Mouse (Mus musculus) gastrocnemius, postnatal 14 days (tissue): ENCODE measurements around the gene Txndc12. TPM values are rescaled to one million over a fixed set of nuclear protein-coding genes. Genes with fewer than 3 reads are reported as not detected.

Experiments
- DNase-seq: peaks from one replicate; pipeline ENCODE4 v3.0.0; 2021; ENCODE audit warnings: mixed read lengths
- intact Hi-C: fragments of 180-260 bp; cut with DNase I; formaldehyde crosslinking; loops from one replicate; pipeline ENCODE4 v1.15.1; 2025; ENCODE audit warnings: low total_unique reads
- total RNA-seq, 2 experiments: library from RNA; stranded (reverse); gene quantifications; 2 replicates each; pipeline ENCODE4 v1.2.3; 2021

Gene Txndc12
- total RNA-seq, 2 experiments from 2014 or later = 16.9 to 19.2 TPM

DNA sequence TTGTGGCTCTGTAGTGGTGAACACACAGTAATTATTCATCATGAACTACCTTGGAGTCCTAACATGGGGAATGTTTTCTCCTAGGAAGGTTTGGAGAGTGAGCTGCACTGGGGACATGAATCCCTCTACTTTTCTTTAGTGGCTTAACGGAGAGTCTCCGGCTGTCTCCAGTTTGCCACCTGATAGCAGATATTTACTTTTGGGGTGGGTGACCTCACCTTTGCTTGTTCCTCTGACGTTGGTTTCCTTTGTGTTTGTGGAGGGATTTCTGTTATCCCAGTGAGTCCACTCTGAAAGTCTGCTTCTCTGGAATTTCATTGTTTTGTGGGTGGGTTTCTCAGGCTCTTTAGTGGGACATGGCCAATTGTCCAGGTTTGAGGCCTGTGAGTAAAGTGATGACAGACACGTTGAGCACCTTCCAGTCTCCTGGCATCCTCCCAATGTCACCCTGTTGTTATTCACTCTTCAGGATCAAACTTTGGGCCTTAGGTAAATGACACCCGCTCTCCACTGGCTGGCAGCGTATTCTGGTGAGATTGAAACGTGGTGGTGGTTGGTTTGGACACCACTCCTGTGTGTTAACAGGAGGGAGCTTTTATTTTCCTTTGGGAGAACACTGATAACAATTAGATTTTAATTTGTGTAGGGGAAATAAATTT lies 7.6 kb downstream of the Txndc12 start:
- intact Hi-C loops = no loop called here

DNA sequence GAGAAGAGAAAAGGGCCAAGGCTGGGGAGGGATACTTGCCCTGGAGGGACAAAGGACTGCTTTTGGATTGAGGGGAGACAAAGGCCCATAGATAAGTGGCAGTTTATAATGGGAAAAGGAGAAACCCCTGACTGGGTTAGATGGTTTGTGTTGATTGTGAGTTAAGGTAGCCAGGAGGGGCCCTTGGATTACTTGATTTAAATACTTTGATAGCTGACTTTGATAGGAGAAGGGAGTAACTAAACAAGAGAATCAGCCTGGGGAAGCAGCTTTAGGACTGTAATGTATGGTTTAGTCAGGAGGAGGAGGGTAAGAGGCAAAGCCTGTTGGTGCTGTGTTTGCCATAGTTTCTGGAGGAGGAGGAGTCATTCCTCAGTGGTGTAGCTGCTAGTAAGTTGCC lies 8.9 kb downstream of the Txndc12 start:
- no peak for DNase-seq
- intact Hi-C loops = no loop called here

More for the DNA sequence above, 7.6 kb downstream of the Txndc12 start:
- no peak for DNase-seq

DNA sequence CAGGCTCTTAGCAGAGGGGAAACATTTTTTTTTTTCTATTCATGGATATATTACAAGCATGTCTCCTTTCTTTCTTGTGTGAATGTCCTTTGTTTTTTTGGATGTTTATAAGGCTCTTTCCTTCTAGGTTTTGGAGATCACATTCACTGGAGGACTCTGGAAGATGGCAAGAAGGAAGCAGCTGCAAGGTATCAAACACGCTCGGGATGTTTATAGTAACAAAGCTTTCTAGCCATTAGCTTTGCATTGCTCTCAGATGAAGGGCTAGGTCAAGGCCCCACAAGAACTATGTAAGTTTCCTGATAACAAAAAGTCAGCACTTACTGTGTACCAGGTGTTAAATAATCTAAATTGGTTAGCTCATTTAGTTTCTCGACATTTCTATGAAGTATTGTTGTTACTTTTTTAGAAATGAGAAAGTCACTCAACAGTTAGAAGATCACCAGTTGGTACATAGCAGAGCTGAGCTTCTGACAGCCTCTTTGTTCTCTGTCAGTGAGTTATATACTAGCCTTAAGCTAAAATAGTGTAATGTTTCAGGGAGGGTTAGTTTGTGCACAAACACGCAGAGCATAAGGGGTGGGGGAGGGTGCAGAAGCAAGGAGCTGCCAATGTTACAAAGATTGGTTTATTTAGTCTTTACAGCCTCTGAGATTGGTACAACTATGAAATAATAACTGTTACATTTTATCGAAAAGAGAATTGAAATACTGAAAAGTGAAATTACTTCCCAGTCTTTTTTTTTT lies 11.6 kb downstream of the Txndc12 start:
- DNase-seq = no peak
- intact Hi-C loops = no loop called here

DNA sequence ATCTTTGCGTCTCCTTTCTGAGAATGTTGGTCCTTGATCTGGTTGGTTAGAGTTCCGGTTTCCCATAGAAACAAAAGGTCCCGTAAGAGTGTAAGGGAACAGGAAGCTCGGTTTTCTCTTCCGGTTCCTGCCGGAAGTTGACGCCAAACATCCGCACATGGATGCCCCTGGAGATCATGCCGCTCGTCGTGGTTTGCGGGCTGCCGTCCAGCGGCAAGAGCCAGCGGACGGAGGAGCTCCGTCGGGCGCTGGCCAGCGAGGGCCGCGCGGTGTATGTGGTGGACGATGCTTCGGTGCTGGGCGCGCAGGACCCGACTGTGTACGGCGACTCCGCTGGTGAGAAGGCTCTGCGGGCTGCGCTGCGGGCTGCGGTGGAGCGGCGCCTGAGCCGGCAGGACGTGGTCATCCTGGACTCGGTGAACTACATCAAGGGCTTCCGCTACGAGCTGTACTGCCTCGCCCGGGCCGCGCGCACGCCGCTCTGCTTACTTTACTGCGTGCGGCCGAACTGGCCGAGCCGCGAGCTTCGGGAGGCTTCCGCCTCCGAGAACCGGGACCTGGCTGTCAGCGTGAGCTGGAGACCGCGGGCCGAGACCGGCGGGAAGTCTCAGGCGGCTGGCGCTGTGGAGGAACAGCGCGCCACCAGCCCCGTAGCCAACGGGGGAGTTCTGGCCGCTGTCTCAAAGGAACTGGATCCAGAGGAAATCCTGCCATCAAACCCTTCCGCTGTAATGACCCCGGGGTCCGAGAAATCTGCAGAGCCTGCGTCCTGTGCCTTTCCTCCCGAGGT lies 13.5 kb downstream of the Txndc12 start, which contains the start of gene Kti12:
TSS of gene Kti12 (plus strand) at position 71 of the 790 bp plus-strand sequence.
- peak; percentile 84 for DNase-seq
- intact Hi-C loops = no loop called here

DNA sequence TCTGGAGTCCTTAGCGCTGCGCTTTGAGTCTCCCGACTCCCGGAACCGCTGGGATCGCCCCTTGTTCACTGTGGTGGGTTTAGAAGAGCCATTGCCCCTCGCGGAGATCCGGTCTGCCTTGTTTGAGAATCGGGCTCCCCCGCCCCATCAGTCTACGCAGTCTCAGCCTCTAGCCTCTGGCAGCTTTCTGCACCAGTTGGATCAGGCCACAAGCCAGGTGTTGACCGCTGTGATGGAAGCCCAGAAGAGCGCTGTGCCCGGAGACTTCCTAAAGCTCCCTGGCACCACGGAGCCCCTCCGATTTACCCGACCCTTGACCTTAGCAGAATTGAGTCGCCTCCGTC lies 14.1 kb downstream of the Txndc12 start, which contains the start of gene A730015C16Rik:
TSS of gene A730015C16Rik (minus strand) at position 115 of the 344 bp plus-strand sequence.
- intact Hi-C loops = no loop called here
- DNase-seq = peak; percentile 39

DNA sequence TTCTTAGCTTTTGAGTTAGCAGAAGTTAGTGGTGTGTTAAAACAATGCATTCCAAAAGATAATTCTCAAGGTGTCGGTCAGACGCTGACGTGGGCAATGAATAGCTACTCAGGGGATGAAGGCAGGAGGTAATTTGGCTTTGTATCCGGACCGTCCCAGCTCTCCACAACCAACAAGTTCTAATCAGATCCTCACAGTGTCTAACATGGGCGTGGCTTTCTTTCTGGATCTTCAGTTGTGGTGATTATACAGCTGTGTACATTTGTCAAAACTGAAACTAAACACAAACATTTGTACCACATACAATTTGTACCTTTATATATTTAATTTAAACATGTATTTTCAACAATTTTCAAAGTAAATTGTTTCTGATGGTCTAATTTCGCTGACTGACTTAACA lies 32.4 kb downstream of the Txndc12 start:
- intact Hi-C loops = no loop called here
- no peak for DNase-seq

DNA sequence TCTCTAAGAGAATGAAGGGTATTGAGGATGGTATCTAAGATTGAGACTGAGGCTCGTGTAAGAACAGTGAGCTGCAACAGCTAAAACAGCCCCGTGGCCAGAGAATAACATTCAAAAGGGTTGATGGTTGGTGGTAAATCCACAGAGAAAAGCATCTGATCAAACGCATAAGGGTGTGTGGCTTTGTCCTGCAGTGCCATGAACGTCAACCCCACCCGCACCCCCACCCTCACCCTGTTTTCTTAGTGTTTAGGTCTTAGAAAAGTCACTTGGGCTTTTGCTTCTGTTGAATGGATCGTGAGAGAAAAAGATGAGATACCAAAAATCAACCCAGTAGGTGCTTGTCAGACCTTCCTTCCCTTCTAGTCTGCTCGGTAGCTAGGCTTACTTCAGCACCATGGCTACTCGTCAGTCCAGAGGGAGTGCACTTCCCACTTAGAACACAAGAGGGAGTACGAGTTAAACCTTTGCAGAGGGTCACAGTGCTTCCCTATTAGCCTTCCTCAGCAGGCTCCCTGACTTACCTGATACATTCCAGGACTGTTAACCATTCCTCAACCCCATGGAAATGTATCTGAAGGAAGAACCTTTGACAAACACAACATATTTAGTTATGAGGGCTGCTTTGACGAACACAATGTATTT lies 35.5 kb downstream of the Txndc12 start:
- intact Hi-C loops = loop anchor here (5.0 to 10.0 kb wide), 2 partner anchors 107 to 295 kb away; no protein-coding TSS in a partner anchor
- DNase-seq = peak; percentile 61

DNA sequence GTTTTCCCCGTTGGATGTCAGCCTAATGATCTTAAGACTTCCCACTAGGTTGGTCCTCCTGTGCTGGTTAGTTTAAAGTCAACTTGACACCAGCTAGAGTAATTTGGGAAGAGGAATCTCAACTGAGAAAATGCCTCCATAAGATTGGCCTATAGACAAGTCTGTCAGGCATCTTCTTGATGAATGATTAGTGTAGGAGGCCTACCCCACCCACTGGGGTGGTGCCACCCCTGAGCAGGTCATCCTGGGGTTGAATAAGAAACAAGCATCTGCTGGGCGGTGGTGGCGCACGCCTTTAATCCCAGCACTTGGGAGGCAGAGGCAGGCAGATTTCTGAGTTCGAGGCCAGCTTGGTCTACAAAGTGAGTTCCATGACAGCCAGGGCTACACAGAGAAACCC lies 39.3 kb downstream of the Txndc12 start:
- DNase-seq = no peak
- intact Hi-C loops = loop anchor here (5.0 to 10.0 kb wide), 2 partner anchors 104 to 291 kb away; no protein-coding TSS in a partner anchor

DNA sequence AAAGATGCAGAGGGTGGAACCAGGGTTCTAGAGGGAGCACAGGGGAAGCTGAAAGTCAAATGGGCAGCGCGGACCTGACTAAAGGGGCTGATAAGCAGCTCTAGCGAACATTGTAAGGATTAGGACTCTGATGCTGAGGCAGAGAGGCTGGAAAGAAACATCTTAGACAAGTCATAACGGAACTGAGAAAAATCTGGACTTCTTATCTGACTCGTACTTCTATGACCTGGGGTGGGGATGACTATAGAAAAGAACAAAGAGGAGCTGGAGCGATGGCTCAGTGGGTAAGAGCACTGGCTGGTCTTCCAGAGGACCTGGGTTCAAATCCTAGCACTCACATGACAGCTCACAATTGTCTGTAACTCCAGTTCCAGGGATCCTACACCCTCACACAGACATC lies 43.5 kb downstream of the Txndc12 start:
- DNase-seq = no peak
- intact Hi-C loops = loop anchor here (10.0 kb wide), 1 partner anchor 287 kb away; no protein-coding TSS in a partner anchor

DNA sequence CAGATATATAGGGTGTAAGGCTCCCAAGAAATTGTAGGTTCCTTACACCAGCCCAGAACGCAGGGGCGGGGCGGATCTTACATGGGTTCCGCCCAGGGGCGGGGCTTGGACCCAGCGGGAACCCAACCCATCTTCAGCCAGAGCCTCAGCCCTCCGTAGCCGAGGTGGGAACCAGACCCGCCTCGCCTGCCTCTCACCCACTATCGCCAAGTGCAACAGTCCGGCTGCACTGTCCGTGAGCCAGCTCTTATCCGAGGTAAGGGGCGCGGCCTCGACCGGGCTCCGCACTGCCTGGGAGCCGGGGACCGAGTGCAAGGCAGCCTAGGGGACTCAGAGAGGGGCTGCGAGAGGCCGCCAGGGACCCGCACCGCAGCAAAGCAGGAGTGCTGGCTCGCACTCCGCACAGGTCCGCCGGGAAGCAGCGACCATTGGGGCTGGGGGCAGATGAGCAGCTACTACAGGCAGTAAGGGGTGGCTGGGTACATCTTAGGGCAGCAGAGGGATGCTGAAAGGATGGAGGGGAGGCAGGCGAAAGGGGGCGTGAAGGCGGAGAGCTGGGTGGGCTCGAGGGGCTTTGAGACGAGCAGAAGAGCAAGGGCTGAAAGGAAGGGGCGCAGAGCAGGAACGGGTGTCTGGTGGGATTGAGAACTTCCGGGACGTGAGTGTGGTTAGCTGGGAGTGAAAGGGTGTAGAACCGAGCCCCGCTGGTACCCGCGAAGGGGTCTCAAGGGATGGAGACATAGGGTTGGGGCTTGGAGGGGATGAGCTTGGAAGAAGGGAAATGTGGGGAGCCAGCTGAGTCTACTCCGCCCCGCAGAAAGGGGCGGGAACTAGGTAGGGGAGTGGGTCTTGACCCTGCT lies 44.8 kb downstream of the Txndc12 start, which contains the start of gene Rab3b:
TSS of gene Rab3b (plus strand) at position 101 of the 860 bp plus-strand sequence.
- peak; percentile 28 for DNase-seq
- intact Hi-C loops = loop anchor here (10.0 kb wide), 1 partner anchor 286 kb away; no protein-coding TSS in a partner anchor

DNA sequence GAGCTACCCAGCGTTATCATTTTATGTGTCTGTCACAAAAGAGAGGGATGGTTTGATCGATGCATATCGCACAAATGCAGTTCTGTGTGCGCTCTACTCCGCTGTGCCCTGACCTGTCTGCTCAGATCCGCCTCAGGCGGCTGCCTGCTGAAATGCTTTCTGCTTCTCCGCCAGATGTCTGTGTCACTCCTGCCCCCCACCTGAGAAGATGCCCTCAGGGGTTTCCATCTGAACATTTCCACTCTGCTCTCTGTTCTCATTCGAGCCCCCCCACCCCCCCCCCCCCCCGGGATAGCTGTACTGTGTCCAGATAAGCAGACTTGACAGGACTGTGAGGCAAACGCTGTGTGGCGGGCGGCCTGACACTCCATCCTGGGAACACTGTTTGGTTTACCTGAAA lies 49.4 kb downstream of the Txndc12 start:
- no peak for DNase-seq
- intact Hi-C loops = no loop called here

DNA sequence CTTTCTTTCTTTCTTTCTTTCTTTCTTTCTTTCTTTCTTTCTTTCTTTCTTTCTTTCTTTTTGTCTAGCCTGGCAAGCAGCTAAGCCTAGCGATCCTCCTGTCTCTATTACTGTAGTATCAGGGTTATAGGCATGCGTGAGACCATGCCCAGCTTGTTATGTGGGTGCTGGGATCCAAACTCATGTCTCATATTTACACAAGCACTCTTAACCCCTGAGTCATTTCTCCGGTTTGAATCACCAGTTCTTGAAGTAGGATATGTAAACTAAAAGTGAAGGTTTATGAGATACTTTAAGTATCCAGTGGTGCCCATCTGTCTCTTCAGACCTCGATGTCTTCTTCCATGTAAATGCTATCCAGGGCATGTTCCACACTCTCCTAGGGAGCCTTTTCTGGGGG lies 53.1 kb downstream of the Txndc12 start:
- DNase-seq = no peak
- intact Hi-C loops = no loop called here

DNA sequence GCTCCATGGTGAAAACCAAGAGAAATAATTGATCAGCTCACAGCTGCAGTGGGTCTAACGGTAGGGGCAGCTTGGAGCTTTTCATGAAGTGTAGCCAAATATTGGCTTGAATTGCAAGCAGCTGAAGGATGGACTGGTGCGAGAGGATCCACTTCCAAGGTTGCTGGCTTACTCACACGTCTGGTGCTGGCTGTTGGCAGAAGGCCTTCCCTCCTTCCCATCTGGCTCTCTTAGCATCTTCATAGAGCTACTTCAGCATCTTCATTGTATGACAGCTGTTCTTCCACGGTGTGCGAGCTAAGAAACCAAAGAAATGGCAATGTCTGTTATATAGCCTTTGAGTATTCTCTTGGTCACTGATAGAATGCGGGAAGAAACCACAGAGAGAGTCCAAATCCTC lies 56.5 kb downstream of the Txndc12 start:
- intact Hi-C loops = no loop called here
- no peak for DNase-seq

DNA sequence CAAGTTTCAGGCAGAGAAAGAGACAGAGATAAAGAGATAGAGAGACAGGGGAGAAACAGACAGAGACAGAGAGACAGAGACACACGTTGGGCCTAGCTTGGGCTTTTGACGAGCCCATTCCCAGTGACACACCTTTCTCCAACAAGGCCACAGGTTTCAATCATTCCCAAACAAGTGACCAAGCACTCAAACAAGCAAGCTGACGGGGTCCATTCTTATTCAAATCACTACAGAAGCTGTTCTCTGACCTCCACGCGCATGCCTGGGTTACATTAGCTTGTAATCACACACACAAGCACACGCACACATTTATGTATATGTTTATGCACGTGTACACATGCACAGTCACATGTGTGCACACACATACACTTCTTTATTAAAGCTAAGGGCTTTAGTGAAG lies 66.0 kb downstream of the Txndc12 start:
- DNase-seq = no peak
- intact Hi-C loops = no loop called here

DNA sequence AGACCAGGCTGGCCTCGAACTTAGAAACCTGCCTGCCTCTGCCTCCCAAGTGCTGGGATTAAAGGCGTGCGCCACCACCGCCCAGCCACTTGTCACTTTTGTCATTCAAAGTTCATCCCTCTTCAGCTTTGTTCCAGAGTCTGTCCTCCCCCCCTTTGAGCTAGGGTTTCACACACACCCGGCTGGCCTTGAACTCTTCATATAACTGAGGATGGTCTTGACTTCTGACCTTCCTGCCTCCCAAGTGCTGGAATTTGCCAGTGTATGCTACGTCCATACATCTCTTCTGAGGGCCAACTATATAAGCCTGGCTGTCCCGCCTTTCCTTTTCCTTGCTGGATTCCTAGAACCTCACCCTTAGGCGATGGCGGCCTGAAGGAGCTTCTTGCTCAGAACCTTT lies 68.5 kb downstream of the Txndc12 start:
- no peak for DNase-seq
- intact Hi-C loops = no loop called here

DNA sequence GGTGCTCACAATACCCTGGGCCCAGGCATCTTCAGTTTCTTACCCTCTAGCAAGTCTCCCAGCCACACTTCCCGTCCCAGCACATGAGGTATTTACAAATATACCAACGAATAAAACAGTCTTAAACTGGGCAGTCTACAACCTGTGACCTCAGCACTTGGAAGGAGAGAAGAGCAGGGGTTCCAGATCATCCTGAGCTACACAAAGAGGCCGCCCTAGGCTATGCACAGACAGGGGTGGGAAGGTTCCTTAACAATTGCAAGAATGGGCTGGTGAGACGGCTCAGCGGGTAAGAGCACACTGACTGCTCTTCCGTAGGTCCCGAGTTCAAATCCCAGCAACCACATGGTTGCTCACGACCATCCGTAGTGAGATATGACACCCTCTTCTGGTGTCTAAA lies 68.9 kb downstream of the Txndc12 start:
- intact Hi-C loops = no loop called here

DNA sequence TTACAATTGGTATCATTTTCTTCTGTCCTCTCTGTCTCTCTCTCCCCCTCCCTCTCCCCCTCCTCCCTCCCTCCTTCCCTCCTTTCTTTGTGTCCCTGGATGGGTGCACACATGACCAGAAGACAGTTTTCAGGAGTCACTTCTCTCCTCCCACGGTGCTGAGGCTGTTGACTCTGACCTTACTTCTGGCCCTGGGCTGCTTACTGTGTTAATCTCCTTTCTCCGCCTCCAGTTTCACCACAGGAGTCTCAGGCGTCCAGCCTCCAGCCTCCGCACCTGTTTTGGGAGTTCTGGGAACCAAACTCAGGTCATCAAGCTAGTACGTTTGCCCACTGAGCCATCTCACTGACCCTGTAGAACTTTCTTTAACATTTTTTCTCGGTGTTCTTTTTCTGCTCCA lies 69.7 kb downstream of the Txndc12 start:
- intact Hi-C loops = no loop called here
- DNase-seq = no peak

More for the DNA sequence above, 68.9 kb downstream of the Txndc12 start:
- DNase-seq = no peak

DNA sequence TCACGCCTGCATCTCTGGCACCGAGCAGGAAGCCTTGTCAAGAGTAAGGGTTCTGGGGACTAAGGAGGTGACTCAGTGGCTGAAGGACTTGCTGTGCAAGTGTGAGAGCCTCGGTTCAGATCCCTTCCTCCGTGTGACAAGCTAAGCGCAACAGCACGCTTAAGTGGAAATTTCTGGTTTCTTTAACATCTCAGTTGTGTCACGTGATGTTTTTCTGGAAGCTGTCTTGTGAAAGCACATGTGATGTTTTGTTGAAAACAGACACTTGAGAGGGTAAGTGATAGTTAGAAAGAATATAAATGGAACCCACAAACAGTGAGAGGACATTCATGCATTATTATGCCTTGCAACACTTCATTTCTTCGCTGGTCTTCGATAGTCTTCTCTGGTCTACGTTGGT lies 70.4 kb downstream of the Txndc12 start:
- no peak for DNase-seq
- intact Hi-C loops = no loop called here

DNA sequence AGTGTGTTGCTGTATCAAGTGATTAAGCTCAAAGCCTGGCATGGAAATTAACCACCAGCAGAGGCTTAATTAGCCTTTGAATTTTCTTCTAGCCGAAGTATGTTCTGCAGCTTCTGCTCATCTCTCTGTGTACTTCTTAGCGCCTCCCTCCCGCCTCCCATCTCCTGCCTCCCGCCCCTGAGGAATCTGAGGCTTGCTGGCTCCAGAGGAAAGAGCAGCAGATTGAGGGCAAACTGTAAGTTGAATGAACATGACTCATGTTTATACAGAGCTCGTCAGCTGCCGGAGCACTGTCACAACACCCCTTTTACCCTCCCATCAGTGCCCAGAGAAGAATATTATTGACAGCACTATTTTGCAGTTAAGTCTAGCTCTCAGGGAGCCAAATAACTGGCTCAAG lies 71.5 kb downstream of the Txndc12 start:
- intact Hi-C loops = no loop called here
- DNase-seq = no peak
